Mouse (Mus musculus) right cerebral cortex, adult 18-20 months (tissue): ENCODE results near the gene Adamts5.

Experiments
- DNase-seq: peaks from one replicate; pipeline ENCODE4 v3.0.0; 2022; ENCODE audit warnings: mixed read lengths

Gene Adamts5

GRCm38 (mm10) chr16:85901581-85901910 is at the start of gene Adamts5:
Adamts5 (minus strand) TSS chr16:85901828.
- DNase-seq = no peak

DNA sequence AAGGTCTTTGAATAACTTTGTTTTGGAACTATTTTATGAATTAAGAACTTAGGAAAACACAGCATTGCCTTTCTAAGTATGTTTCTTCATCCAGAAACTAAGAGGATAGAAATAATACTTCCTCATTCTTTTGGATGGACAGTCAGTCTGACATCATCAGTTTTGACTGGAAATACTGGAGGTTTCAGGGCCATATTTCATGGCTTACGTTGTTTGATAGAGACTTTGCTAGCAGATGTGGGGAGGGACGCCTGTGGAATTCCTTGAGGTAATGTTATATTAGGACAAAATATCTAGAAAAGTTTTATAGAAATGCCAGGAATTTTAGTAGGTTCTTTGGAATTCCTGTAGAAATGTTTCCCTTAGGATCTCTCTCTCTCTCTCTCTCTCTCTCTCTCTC is 48.7 kb upstream of the Adamts5 start:
- no peak for DNase-seq

GRCm38 (mm10) chr16:85926004-85926403 is 24.4 kb upstream of the Adamts5 start:
- DNase-seq = no peak

GRCm38 (mm10) chr16:85922454-85922853 is 20.8 kb upstream of the Adamts5 start:
- no peak for DNase-seq

DNA sequence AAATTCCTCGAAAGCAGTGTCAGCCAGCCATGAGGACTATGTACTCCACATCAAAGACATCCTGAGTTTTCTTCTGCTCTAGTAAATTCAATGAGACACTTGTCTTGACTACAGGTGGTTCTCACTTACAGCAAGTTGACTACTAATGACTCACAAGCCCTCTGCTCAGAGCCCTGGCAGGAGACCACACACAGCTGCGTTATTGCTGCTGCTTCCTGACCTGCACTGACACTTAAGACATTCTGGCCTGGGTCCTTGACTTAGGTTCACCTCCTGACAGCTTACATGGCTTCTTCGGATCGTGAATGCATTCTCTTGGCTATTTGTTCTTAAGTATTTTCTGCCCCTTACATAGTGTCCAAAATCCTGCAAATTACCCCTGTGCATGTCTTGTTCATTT is 18.5 kb upstream of the Adamts5 start:
- DNase-seq = no peak

DNA sequence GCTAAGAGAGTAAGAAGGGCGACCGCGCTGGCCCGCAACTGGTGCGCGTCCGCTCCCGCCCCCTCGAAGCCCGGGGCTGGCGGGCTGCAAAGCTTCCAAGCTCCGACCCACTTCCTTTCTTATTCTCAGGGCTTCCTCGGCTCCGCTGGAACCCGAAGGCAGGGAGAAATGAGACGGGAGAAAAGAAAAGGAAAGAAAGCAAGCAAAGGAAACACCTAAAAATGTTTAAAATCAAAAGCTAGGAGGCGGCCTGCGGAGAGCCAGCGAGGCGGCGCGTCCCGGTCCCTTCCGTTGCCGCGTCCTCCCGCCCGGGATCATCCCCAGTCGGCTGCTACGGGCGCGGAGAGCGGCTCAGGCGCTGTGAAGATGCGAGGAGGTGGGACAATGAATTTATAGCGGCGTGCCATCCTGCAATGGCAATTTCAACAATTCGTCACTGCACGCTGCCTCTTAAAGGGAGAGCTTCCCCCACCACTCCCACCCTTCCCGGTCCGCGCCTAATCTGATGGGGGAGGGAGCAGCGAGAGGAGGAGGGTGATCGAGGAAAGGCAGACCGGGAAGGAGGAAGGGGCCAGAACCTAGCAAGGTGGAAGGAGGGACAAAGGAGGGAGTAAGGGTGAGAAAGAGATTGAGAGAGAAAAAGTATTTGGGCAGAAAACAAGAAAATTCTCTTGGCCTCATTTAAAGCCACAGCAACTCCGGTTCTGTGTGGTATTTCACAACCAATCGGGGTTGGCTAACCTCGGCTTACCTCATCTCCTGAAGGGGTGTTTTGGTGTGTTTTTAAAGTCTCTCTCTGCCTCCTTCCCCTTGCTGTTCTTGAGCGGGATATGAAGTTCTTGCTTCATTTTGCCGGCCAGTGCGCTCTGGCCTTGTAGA is 687 bp downstream of the Adamts5 start:
- DNase-seq = peak; percentile 31

- peak; percentile 4 for DNase-seq
Observed at GRCm38 (mm10) chr16:85899790-85900587, 1.6 kb downstream of the Adamts5 start.

- DNase-seq = peak; percentile 11
Observed at GRCm38 (mm10) chr16:85899301-85899721, 2.3 kb downstream of the Adamts5 start.

DNA sequence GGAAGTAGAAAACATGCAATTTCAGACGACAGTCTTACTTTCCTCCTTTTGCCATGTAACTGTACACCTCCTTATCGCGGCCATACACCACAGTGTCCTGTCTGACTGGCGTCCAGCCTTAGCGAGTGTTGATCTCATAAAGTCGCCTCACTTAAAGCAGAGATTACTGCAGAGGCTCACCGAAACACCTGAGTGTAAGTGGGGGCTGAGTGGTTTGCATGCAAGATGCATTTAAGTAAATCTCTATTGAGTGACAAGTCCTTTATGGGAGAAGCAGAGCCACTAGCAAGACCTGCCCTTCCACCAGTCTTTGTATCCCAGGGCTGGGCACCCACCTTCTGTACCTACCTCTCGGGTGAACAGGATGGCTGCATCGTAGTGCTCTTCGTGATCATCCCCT is 2.8 kb downstream of the Adamts5 start:
- no peak for DNase-seq

DNA sequence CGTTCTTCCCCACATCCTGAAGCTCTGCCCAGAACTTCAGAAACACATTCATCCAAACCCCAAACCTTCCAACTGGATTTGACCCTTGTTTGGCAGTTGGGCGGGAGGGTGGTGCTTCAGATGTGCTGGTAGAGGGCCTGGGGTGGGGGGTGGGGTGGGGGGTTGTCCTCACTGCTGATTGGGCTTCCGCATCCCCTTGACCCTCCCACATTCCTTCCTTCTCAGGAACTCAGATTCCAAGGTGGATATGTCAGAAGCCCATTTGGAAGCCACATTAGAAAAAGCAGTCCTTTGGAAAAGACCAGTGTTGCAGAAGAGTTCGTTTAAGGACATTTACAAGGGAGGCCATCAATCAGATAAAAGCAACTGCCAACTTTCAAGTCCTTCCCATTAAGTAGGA is 3.2 kb downstream of the Adamts5 start:
- no peak for DNase-seq

DNA sequence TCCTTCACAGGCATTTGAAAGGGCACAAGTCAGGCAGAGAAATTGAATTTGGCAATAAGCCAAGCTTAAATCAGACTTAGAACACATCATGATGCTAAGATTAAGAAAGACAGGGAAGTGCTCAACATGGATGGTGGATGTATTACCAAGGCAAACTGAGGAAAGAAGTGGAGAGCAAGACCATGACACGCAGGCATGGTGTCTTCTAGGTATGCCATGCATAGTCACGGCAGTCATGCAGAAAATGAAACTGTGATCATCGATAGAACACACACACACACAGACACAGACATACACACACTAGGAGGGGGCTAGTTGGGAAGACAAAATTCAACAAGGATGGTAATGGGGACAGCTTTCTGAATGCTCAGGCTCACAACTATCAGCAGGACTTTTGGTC is 3.8 kb downstream of the Adamts5 start:
- DNase-seq = no peak

- DNase-seq = peak; percentile 3
Observed at GRCm38 (mm10) chr16:85895948-85896347, 5.7 kb downstream of the Adamts5 start.

GRCm38 (mm10) chr16:85889778-85890177 is 11.8 kb downstream of the Adamts5 start:
- DNase-seq = no peak

GRCm38 (mm10) chr16:85887289-85888051 is 14.2 kb downstream of the Adamts5 start:
- peak; percentile 60 for DNase-seq

DNA sequence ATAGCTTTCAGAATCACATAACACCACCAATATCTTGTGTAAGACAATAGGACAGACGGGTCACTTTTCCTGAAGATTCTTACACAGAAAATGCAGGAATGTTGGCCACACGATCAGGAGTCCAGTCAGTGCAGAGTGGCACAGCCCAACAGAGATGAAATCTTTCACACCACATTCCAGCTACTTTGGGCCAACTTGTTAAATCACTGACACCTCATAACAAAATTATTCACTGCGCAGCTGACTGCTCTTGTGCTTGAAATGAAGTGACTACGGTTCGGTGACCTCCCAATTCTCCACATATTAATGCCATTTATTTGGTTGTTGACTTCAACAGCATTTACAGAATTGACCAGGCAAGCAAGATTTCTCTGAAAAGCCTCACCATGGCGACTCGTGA is 22.6 kb downstream of the Adamts5 start:
- DNase-seq = no peak

GRCm38 (mm10) chr16:85874141-85874540 is 27.5 kb downstream of the Adamts5 start:
- DNase-seq = no peak

GRCm38 (mm10) chr16:85871971-85872370 is 29.7 kb downstream of the Adamts5 start:
- no peak for DNase-seq

GRCm38 (mm10) chr16:85871248-85871647 is 30.4 kb downstream of the Adamts5 start:
- no peak for DNase-seq

GRCm38 (mm10) chr16:85864691-85865389 is 36.8 kb downstream of the Adamts5 start:
- no peak for DNase-seq

GRCm38 (mm10) chr16:85854505-85854904 is 47.1 kb downstream of the Adamts5 start:
- DNase-seq = no peak

- no peak for DNase-seq
Observed at GRCm38 (mm10) chr16:85827066-85827465, 74.6 kb downstream of the Adamts5 start.

- DNase-seq = no peak
Observed at GRCm38 (mm10) chr16:85822330-85822916, 79.2 kb downstream of the Adamts5 start.
